In genomic region chr7:27542392-27543033, GRCm38 (mm10) we compare ENCODE assay signal across 8 mouse cellular contexts. TPM values are rescaled to one million over a fixed set of nuclear protein-coding genes. Genes with fewer than 3 reads are reported as not detected.
DNase-seq lines count a peak whose midpoint lies in the region; ATAC-seq and TF ChIP-seq lines count a peak whose summit lies in the region.

No protein-coding gene starts in this region.

- H3K27ac ChIP-seq in forebrain, embryonic 15.5 days (replicated peaks) = 0 out of 2 replicates have a peak overlapping the region, but pooled peaks have one; percentile 14
- peak overlapping the region; percentile 58 for H3K27ac ChIP-seq in neural tube, embryonic 15.5 days (replicated peaks)

- H3K27me3 ChIP-seq in G1E (ENCODE audit: insufficient read depth, low read length) = peaks cover 3% of the 10 kb centered on the region; the same call in 1 of the 2 replicates
- no peaks in the 10 kb centered on the region for H3K27me3 ChIP-seq in forebrain, embryonic 15.5 days
- no peaks in the 10 kb centered on the region for H3K27me3 ChIP-seq in neural tube, embryonic 15.5 days (replicated peaks)

- DNase-seq in G1E (ENCODE audit: low spot score) = peak; percentile 80
- peak; percentile 87 for DNase-seq in cerebellum, adult 11-12 months
- DNase-seq in heart, postnatal 25 days (ENCODE audit: low spot score) = peak; percentile 64
- DNase-seq in layer of hippocampus, adult 18-20 months (ENCODE audit: low spot score in 2 of 2) = peak; percentile 90 to 92
- DNase-seq in lung, adult 18-20 months = peak; percentile 83 to 88
- DNase-seq in testis, postnatal 14 days (ENCODE audit: low spot score) = peak; percentile 76

- H3K4me2 ChIP-seq in forebrain, embryonic 15.5 days (replicated peaks) = peak overlapping the region; percentile 78
- peak overlapping the region; percentile 89 for H3K4me2 ChIP-seq in neural tube, embryonic 15.5 days

- TF ChIP-seq CTCF in G1E (IDR thresholded peaks at IDR 0.05; ENCODE audit: low read depth, low read length) = no peak

- intact Hi-C loops in heart, postnatal 25 days (cut with DNase I) = no loop called here

- ATAC-seq in G1E (ENCODE audit: extremely low read depth, insufficient number of reproducible peaks, low FRiP score, poor library complexity, severe bottlenecking) = peak; percentile 78
- ATAC-seq in forebrain, embryonic 15.5 days (replicated peaks) = peak; percentile 96
- peak; percentile 95 for ATAC-seq in neural tube, embryonic 15.5 days (ENCODE audit: low FRiP score)

- peaks cover 12% of the 10 kb centered on the region for H3K36me3 ChIP-seq in G1E (replicated peaks)
- H3K36me3 ChIP-seq in forebrain, embryonic 15.5 days = peaks cover 14% of the 10 kb centered on the region
- H3K36me3 ChIP-seq in neural tube, embryonic 15.5 days = peaks cover 25% of the 10 kb centered on the region

- peaks cover 39% of the 10 kb centered on the region for H3K4me1 ChIP-seq in G1E (ENCODE audit: insufficient read depth, low read depth, low read length)
- peaks cover 21% of the 10 kb centered on the region for H3K4me1 ChIP-seq in forebrain, embryonic 15.5 days
- H3K4me1 ChIP-seq in neural tube, embryonic 15.5 days = peaks cover 20% of the 10 kb centered on the region

- peak overlapping the region; percentile 61 for H3K9ac ChIP-seq in forebrain, embryonic 15.5 days (replicated peaks)
- peak overlapping the region; percentile 74 for H3K9ac ChIP-seq in neural tube, embryonic 15.5 days (replicated peaks)

- WGBS in forebrain, embryonic 15.5 days = 3% methylated on average over 30 of the region's 30 CpGs
- 2% methylated on average over 30 of the region's 30 CpGs for WGBS in neural tube, embryonic 15.5 days

- no peaks in the 10 kb centered on the region for H3K9me3 ChIP-seq in G1E (replicated peaks)
- no peaks in the 10 kb centered on the region for H3K9me3 ChIP-seq in forebrain, embryonic 15.5 days
- H3K9me3 ChIP-seq in neural tube, embryonic 15.5 days (replicated peaks) = no peaks in the 10 kb centered on the region

- peak overlapping the region; percentile 70 for H3K4me3 ChIP-seq in G1E (ENCODE audit: low read depth, low read length)
- peak overlapping the region; percentile 57 for H3K4me3 ChIP-seq in forebrain, embryonic 15.5 days
- H3K4me3 ChIP-seq in neural tube, embryonic 15.5 days (replicated peaks) = peak overlapping the region; percentile 62

RNA-seq across cellular contexts. Expression of gene Pld3, which starts 10.5 kb away (rescaled TPM):
- total RNA-seq in G1E (2014; fragmentation: Nextera tagmentation) (10.5 and 16.0 TPM in 2 replicates), G1E (2017) (7.2 TPM in 2 replicates)
- 19.5 and 23.1 TPM in 2 replicates for polyA plus RNA-seq in G1E (2012)
- polyA plus RNA-seq in forebrain, embryonic 15.5 days (2015; fragmentation: Nextera tagmentation; extraction: Ambion mirVana) = 95.7 and 106 TPM in 2 replicates
- total RNA-seq in heart, postnatal 25 days (2021) = 10 to 100 TPM; 23.3 to 27.1 TPM
- total RNA-seq in layer of hippocampus, adult 18-20 months (2021) = 100 to 1,000 TPM; 575 to 580 TPM
- 187 and 191 TPM in 2 replicates for polyA plus RNA-seq in neural tube, embryonic 15.5 days (2015; fragmentation: Nextera tagmentation; extraction: Ambion mirVana)

RNA-seq across cellular contexts. Expression of gene 2310022A10Rik, which starts 10.5 kb away (rescaled TPM):
- total RNA-seq in G1E (2014; fragmentation: Nextera tagmentation) (18.8 and 26.0 TPM in 2 replicates), G1E (2017) (5.2 and 10.0 TPM in 2 replicates)
- polyA plus RNA-seq in G1E (2012) = 61.2 and 61.5 TPM in 2 replicates
- polyA plus RNA-seq in forebrain, embryonic 15.5 days (2015; fragmentation: Nextera tagmentation; extraction: Ambion mirVana) = 36.9 and 38.9 TPM in 2 replicates
- total RNA-seq in heart, postnatal 25 days (2021) = 10 to 100 TPM; 64.6 to 71.9 TPM
- 10 to 100 TPM; 24.7 to 26.5 TPM for total RNA-seq in layer of hippocampus, adult 18-20 months (2021)
- 32.6 and 33.9 TPM in 2 replicates for polyA plus RNA-seq in neural tube, embryonic 15.5 days (2015; fragmentation: Nextera tagmentation; extraction: Ambion mirVana)

RNA-seq across cellular contexts. Expression of gene Hipk4, which starts 19.4 kb away (rescaled TPM):
- 0.38 TPM in 1 of 2 replicates, not detected in the other for total RNA-seq in G1E (2014; fragmentation: Nextera tagmentation)
- 0.11 and 0.12 TPM in 2 replicates for total RNA-seq in G1E (2017)
- polyA plus RNA-seq in G1E (2012) = 0.09 and 0.11 TPM in 2 replicates
- 0.42 and 0.43 TPM in 2 replicates for polyA plus RNA-seq in forebrain, embryonic 15.5 days (2015; fragmentation: Nextera tagmentation; extraction: Ambion mirVana)
- total RNA-seq in heart, postnatal 25 days (2021) = under 1 TPM; 0.13 to 0.17 TPM
- not detected for total RNA-seq in layer of hippocampus, adult 18-20 months (2021)
- 1.5 and 2.1 TPM in 2 replicates for polyA plus RNA-seq in neural tube, embryonic 15.5 days (2015; fragmentation: Nextera tagmentation; extraction: Ambion mirVana)

RNA-seq across cellular contexts. Expression of gene Prx, which starts 43.4 kb away (rescaled TPM):
- total RNA-seq in G1E (2014; fragmentation: Nextera tagmentation) (1.5 and 1.7 TPM in 2 replicates), G1E (2017) (0.93 and 1.3 TPM in 2 replicates)
- polyA plus RNA-seq in G1E (2012) = 2.3 and 2.7 TPM in 2 replicates
- 1.1 and 1.3 TPM in 2 replicates for polyA plus RNA-seq in forebrain, embryonic 15.5 days (2015; fragmentation: Nextera tagmentation; extraction: Ambion mirVana)
- 1 to 10 TPM; 1.2 to 1.6 TPM for total RNA-seq in heart, postnatal 25 days (2021)
- total RNA-seq in layer of hippocampus, adult 18-20 months (2021) = under 1 TPM; 0.25 to 0.35 TPM
- 2.0 and 2.4 TPM in 2 replicates for polyA plus RNA-seq in neural tube, embryonic 15.5 days (2015; fragmentation: Nextera tagmentation; extraction: Ambion mirVana)

RNA-seq across cellular contexts. Expression of gene Akt2, which starts 48.8 kb away (rescaled TPM):
- total RNA-seq in G1E (2014; fragmentation: Nextera tagmentation) = 69.0 and 84.8 TPM in 2 replicates
- total RNA-seq in G1E (2017) = 41.7 and 42.1 TPM in 2 replicates
- polyA plus RNA-seq in G1E (2012) = 46.0 and 52.4 TPM in 2 replicates
- polyA plus RNA-seq in forebrain, embryonic 15.5 days (2015; fragmentation: Nextera tagmentation; extraction: Ambion mirVana) = 94.2 and 97.1 TPM in 2 replicates
- total RNA-seq in heart, postnatal 25 days (2021) = 100 to 1,000 TPM; 166 to 177 TPM
- 100 to 1,000 TPM in 1 of 2 experiments, 10 to 100 TPM in 1; 88.8 to 103 TPM for total RNA-seq in layer of hippocampus, adult 18-20 months (2021)
- 52.0 and 59.7 TPM in 2 replicates for polyA plus RNA-seq in neural tube, embryonic 15.5 days (2015; fragmentation: Nextera tagmentation; extraction: Ambion mirVana)

Comparison
In these comparisons a context has a peak if more than half of its experiments do, and no peak if none do; other contexts are left out.
1. Peak in every context shown above with its lines: DNase-seq, ATAC-seq, H3K4me3 ChIP-seq and H3K27ac ChIP-seq.
2. RNA of gene Pld3, which starts 10.5 kb away (total RNA-seq): 575 to 580 TPM in layer of hippocampus, adult 18-20 months; 23.3 to 27.1 TPM in heart, postnatal 25 days and 7.2 to 16.0 TPM in G1E; every median in the first group is over 10 times any median in the second.